Mouse (Mus musculus) embryo, embryonic 9.5 days (tissue): ENCODE data around the gene Tmem221.

Experiments used
- DNase-seq: peaks from one replicate; pipeline ENCODE4 v3.0.0-alpha.2; 2017; ENCODE audit errors: extremely low spot score

Gene Tmem221

DNA sequence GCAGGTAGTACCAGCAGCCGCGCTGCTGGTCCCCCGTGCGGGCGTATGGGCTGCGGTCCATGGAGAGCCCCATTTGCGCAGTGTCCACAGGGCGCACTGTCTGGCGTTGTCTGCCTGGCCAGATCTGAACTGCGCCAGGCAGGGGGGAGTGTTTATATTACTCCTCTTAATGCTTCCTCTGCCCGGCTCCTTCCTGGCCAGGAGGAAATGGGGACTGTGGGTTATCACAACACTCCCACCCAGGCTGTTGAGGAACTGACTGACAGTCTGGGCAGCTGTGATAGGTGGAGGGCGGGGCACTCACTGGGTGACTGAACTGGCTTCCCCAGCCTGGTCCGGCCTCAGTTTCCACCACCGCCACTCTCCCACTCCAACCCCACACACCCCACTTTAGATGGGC is 47.0 kb downstream of the Tmem221 start, which contains the start of gene Plvap:
Gene Plvap, minus strand, starts transcription at position 109 of the 400 bp plus-strand sequence.
- DNase-seq, result no peak

DNA sequence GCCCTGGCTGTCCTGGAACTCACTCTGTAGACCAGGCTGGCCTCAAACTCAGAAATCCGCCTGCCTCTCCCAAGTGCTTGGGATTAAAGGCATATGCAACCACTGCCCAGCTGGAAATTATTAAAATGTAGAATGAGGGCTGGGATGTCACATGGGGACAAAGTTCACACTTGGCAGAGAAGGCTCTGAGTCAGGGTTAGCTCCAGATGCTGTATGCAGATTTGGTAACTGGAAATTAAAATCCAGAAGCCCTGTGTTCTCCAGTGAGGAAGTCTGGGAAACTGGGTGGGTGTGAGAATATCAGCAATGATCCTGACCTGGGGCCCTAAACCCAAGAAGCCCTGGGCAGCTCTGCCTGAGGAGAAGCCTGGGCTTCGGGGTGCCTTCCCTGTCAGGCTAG is 49.4 kb downstream of the Tmem221 start:
- no peak for DNase-seq

DNA sequence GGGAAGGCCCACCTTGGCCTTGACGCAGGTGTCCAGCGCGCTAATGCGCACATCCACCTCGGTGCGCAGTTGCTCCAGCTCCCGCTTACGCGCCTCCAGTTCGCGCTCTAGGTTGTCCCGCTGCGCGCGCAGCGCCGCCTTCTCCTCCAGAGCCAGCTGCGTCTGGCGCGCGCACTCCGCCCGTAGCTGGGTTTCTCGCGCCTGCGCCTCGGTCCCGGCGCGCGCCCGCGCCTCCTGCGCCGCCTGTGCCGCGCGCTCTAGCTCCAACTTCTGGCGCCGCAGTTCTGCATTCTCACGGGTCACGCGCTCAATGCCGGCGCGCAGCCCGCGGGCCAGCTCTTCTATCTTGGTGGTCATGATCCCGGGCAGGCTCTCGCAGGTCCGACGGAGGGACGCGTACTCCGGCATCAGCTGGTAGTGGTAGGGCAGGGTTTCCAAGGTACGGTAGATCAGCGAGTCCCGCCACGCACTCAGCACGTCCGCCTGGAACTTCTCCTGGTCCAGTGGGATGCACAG is 51.0 kb downstream of the Tmem221 start:
- DNase-seq, result peak; percentile 81

DNA sequence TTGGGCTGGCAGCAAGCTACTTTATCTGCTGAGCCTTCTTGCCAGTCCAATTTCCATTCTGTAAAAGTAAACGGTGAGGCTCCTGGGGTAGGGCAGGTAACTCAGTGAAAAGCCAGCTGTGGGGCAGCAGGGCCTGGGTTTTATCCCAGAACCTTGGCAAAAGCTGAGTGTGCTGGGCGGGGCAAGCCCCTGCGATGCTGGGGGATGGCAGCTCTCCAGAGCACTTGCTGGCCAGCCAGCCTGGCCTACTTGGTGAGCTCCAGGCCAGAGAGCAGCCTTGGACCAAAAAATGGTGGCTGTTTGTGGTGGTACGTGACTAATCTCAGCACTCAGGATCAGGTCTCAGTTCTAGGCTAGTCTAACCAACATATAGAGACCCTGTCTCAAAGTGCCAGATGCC is 52.7 kb downstream of the Tmem221 start:
- DNase-seq, result no peak

DNA sequence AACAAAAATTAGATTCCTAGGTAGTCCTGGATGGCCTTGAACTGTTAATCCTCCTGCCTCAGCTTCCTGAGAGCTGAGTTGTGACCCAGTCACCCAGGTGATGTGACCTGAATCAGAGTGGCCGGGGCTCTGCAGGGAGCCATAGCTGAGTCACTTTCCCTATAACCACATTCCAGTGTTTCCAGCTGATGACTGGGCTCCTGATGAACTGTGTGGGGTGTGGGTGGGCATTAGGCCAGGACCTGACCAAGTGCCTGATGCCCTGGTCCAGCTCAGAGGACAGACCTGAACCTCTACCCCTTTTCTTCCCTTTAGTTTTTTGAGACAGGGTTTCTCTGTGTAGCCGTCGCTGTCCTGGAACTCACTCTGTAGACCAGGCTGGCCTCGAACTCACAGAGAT is 53.3 kb downstream of the Tmem221 start:
- DNase-seq, result no peak

DNA sequence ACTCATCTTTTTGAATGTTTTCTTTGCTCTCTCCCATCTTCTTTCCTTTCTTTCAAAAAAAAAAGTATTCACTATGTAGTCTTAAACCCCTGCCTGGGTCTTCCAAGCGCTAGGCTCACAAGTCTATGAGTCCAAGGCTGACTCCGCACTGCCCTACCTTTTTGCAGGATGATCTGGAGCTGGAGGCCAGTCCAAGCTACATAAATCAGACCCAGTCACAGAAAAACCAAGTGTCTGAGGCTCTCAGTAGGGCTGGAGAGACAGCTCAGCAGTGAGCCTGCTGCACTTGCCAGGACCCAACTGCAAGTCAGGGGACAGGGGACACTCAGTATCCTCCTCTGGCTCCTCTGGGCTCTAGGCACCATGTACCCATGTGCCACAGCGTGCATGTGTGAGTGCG is 54.3 kb downstream of the Tmem221 start:
- DNase-seq, result no peak
